Mouse (Mus musculus) CH12.LX (cell line): ENCODE results near the gene Vwc2.

Experiments
- CHD2 ChIP-seq: IDR thresholded peaks from 2 replicates; pipeline ENCODE4 v1.6.1; 2011; ENCODE audit warnings: low read length, improper control_type of control experiment
- CTCF ChIP-seq, 2 experiments: IDR thresholded peaks in 1 of 2; conservative IDR thresholded peaks in 1 of 2; 2 replicates each; pipeline ENCODE4 v1.5.1; 2011 to 2012; ENCODE audit warnings: low read depth in 2 of 2, low read length in 2 of 2, improper control_type of control experiment in 1 of 2, inconsistent platforms in 1 of 2, mild to moderate bottlenecking in 1 of 2, moderate library complexity in 1 of 2
- EP300 ChIP-seq: IDR thresholded peaks from 2 replicates; pipeline ENCODE4 v1.6.1; 2011; ENCODE audit warnings: low read length, improper control_type of control experiment
- KAT2A ChIP-seq: IDR thresholded peaks from 2 replicates; pipeline ENCODE4 v1.6.1; 2012; ENCODE audit warnings: low read length, improper control_type of control experiment, inconsistent platforms; ENCODE audit not compliant: insufficient replicate concordance
- UBTF ChIP-seq: IDR thresholded peaks from 2 replicates; pipeline ENCODE4 v1.6.1; 2012; ENCODE audit warnings: low read depth, mild to moderate bottlenecking, inconsistent platforms, low read length, improper control_type of control experiment, moderate library complexity
- USF1 ChIP-seq: IDR thresholded peaks from 2 replicates; pipeline ENCODE4 v1.6.1; 2014; ENCODE audit warnings: low read depth, mild to moderate bottlenecking, inconsistent platforms, low read length, improper control_type of control experiment
- ZNF384 ChIP-seq: IDR thresholded peaks from 2 replicates; pipeline ENCODE4 v1.6.1; 2012; ENCODE audit warnings: low read depth, low read length, improper control_type of control experiment, inconsistent platforms

GRCm38 (mm10) chr11:11115031-11115647 is 1.1 kb downstream of the Vwc2 start:
- TF ChIP-seq CHD2, result no peak
- no peak for TF ChIP-seq CTCF (conservative IDR thresholded peaks at IDR 0.05 in 1 of 2, IDR thresholded peaks at IDR 0.05 in 1 of 2; ENCODE audit: low read depth in 2 of 2, low read length in 2 of 2)
- no peak for TF ChIP-seq UBTF
- no peak for TF ChIP-seq KAT2A
- no peak for TF ChIP-seq USF1
- no peak for TF ChIP-seq ZNF384
- no peak for TF ChIP-seq EP300
